Mouse (Mus musculus) granulocyte monocyte progenitor cell, adult 5-6 weeks (primary cell): ENCODE measurements at regions not wholly inside any gene's neighbourhood (a gene's known extent, or its start where the extent isn't known, plus 50 kb on each side); places are given as distances from the start of the nearest gene placed in this dataset.

ENCODE experiments used
- ATAC-seq: replicated peaks from 2 replicates; pipeline ENCODE4 v1.8.0; 2016; ENCODE audit warnings: mild to moderate bottlenecking, moderate TSS enrichment, inconsistent platforms; ENCODE audit not compliant: poor library complexity, severe bottlenecking

- ATAC-seq: no peak
These were observed 370.3 kb upstream of the Smarca2 start for GRCm38 (mm10) chr19:26234539-26234938.

DNA sequence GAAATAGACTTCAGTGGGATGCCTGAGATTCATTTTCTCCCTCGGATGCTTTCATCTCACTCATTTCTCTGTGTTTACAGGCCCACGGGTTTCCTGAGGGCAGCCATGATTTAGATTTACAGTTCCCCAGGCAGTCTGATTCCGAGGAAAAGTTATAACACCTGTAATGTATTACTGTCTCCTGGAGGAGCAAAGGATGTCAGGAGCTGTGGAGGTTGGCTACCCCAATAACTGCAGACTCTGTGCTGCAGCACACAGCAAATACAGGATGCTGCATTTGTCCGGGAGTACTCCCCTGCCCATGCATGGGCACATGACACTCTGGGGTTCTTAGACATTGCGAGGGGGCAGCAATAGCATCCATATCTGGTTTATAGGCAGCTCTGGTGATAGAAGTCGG, 360.8 kb upstream of the Smarca2 start:
- no peak for ATAC-seq

GRCm38 (mm10) chr19:26249751-26250150, 355.1 kb upstream of the Smarca2 start:
- ATAC-seq: no peak

DNA sequence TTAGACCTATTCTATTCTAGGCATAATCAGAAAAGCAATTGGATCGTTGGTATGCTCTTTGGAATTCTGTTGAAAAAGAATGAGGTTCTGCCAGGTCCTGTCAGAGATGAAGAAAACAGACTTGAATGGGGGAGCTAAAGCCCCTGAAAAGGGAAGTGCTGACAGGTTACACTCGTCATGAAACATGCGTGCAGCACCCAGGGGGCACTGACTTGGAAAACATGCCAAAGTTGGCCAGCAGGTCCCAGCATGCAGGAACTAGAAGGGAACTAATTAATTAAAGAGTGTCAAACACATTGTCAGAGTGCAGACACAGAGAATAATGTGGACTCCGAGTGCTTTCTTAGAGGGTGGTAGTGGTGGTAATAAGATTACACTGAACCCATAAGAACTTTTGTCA, 346.2 kb upstream of the Smarca2 start:
- ATAC-seq: no peak

- ATAC-seq: no peak
These were observed 343.3 kb upstream of the Smarca2 start for GRCm38 (mm10) chr19:26261530-26261929.

GRCm38 (mm10) chr19:26296360-26296759, 308.5 kb upstream of the Smarca2 start:
- ATAC-seq: no peak

DNA sequence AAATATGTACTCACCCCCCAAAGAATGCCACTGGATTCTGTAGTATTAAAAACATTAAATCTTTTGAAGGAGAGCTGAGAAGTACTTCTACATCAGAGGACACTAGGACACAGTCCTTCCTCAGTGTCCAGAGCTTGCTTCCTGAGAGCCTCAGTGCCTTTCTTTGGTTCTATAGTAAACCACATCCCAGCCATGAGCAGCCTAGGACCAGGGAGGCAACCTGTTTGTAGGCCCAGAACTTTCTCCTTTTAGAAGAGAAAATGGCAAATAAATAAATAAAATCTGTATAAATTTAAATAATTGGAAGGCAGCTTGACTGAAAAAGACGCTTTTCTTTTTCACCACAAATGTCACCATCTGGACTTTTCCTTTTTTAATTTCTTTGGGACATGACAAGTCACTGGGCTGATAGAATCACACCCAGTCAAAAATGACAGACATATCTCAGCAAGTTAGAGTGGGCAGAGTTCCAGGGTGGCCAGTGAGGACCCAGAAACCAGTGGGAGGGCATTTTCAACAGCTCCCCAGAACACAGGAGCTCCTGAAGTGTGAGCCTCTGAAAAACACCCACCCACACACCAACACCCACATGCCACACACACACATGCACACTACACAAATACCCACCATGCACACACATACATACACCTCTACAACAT, 296.2 kb upstream of the Smarca2 start:
- ATAC-seq: no peak

- no peak for ATAC-seq
These were observed 285.9 kb upstream of the Smarca2 start for GRCm38 (mm10) chr19:26318977-26319376.

GRCm38 (mm10) chr19:26323682-26324081, 281.2 kb upstream of the Smarca2 start:
- ATAC-seq: no peak

- ATAC-seq: no peak
These were observed 265.7 kb upstream of the Smarca2 start for GRCm38 (mm10) chr19:26339120-26339519.

DNA sequence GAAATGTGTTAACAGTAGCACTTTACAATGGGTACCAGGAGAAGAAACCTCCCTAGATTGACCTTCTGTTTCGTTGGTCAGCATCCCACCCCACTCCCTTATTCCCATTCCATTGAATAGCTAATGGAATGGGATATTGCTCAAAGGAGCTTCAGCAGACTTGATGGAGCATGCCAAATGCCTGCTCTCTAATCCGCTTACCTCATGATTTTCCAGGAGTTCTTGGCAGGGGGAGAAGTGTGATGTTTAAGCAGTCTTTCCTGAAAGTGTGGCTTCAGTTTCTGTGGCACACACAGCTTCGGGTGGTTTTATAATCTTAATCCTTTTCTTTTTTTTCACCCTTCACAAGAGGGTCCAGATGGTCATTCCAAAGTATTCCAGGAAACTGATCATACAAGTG, 264.7 kb upstream of the Smarca2 start:
- no peak for ATAC-seq

DNA sequence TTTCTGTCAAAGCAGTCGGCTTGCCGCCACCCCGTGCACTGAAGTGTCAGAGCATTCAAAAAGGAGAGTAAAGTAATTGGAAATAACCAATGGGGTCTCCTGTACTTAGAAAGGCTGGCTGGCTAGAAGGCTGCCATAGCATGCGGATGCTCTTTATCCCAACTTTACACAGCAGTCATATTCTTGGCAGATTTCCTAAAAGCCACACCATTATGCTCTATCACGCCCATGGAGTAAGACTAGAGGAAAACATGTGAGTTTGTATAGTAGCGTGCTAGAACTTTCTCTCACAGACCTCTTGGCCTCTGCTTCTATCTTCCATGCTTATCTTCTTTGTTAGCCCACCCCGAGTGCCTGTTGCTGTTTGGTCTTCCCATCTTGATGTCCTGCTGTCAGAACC, 249.8 kb upstream of the Smarca2 start:
- ATAC-seq: no peak

- ATAC-seq: no peak
These were observed 220.9 kb upstream of the Smarca2 start for GRCm38 (mm10) chr19:26383961-26384381.

GRCm38 (mm10) chr19:26386075-26386474, 218.8 kb upstream of the Smarca2 start:
- ATAC-seq: no peak

DNA sequence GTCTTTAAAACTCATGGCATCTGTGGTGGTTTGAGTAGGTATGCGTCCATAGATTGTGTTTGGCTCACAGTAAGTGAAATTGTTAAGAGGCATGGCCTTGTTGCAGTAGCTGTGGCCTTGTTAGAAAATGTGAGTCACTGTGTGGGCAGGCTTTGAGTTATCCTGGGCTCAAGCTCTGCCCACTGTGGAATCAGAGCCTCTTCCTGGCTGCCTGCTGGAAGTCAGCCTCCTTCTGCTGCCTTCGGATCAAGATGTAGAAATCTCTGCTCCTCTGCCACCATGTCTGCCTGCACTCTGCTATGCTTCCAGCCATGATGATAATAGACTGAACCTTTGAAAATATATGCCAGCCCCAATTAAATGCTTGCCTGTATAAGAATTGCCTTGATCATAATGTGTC, 192.2 kb upstream of the Smarca2 start:
- ATAC-seq: no peak

- ATAC-seq: no peak
These were observed 190.3 kb upstream of the Smarca2 start for GRCm38 (mm10) chr19:26414476-26415024.

- ATAC-seq: no peak
These were observed 185.1 kb upstream of the Smarca2 start for GRCm38 (mm10) chr19:26419781-26420180.

DNA sequence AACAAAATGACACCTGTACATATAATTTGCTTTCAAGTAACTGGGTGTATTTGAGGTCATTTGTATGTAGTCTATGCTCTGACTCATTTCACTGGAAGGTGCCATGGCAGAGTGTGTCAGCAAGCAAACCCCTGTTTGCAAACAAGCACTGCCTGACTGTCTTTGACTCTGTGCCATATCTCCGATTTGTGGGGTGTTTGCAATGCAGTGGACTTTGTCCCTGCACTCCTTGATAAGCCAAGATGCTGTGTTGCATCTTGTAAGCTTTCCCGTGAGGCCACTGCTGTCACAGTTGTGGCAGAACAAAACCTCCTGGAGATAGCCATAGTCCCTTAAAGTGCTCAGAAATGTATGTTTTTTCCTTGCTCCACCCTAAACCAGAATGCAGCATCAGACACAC, 165.7 kb upstream of the Smarca2 start:
- no peak for ATAC-seq

- ATAC-seq: no peak
These were observed 159.5 kb upstream of the Smarca2 start for GRCm38 (mm10) chr19:26445309-26445708.

DNA sequence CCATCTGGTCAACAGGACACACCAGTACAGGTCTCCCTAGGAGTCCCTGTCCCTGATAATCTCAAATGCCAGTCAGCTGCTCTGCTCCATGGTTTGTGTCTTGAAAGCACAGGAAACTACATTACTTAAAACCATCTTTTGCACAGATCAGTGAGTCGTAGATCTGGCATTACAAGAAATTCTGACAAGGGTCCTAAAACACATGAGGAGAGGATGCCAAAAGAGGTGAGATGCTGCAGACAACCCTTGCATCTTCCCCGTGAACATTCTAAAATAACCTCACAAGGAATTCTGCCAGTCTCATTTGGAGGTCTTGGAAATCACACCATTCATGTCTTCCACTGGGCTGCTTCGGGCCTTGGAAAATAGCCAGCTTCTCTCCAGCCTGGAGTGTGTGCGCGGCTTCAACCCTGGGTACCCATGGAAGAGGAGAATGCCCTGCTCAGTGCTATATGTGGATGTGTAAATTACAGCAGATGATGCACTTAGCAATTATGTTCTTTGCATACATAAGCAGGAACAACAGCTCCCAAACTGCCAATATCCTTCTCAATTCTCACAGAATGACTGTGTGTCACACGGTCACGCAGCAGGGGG, 157.3 kb upstream of the Smarca2 start:
- no peak for ATAC-seq

GRCm38 (mm10) chr19:26461712-26462111, 143.1 kb upstream of the Smarca2 start:
- no peak for ATAC-seq

- ATAC-seq: peak; percentile 37; the same call in 1 of the 2 replicates
These were observed 139.6 kb upstream of the Smarca2 start for GRCm38 (mm10) chr19:26465228-26465627.
